Mouse (Mus musculus): ENCODE results near the gene S100a6. TPM values are rescaled to one million over a fixed set of nuclear protein-coding genes. Genes with fewer than 3 reads are reported as not detected.

Gene S100a6
- polyA plus RNA-seq, 1 experiment from 2014 or later = 418 TPM

GRCm38 (mm10) chr3:90623435-90624071 is 10.9 kb downstream of the S100a6 start:
- Histone ChIP-seq H3K4me1 (ENCODE audit: control insufficient read depth, insufficient read depth, low read length) (peaks cover 18% of the 10 kb centered on the region), H3K27ac (ENCODE audit: low read length) (peak overlapping the region; percentile 66; the same call in 1 of the 2 replicates), H3K36me3 (ENCODE audit: control insufficient read depth, insufficient read depth, low read length) (no peaks in the 10 kb centered on the region), H3K4me3 (ENCODE audit: low read depth, low read length) (no peak overlapping the region), H3K9ac (replicated peaks; ENCODE audit: low read depth, low read length) (no peak overlapping the region), H3K4me2 (replicated peaks; ENCODE audit: low read depth, low read length) (no peak overlapping the region), H3K27me3 (ENCODE audit: control insufficient read depth, insufficient read depth, low read length) (no peaks in the 10 kb centered on the region), H3K9me3 (ENCODE audit: control insufficient read depth, low read depth, low read length) (no peaks in the 10 kb centered on the region)
- ATAC-seq (ENCODE audit: insufficient number of reproducible peaks, insufficient read depth, low FRiP score, low read depth) = peak; percentile 55; the same call in 1 of the 2 replicates
- WGBS = 9% methylated on average over 2 of the region's 2 CpGs

- 77% methylated on average over 5 of the region's 5 CpGs for WGBS
- Histone ChIP-seq H3K4me1 (ENCODE audit: control insufficient read depth, insufficient read depth, low read length) (peaks cover 18% of the 10 kb centered on the region), H3K4me2 (replicated peaks; ENCODE audit: low read depth, low read length) (no peak overlapping the region), H3K36me3 (ENCODE audit: control insufficient read depth, insufficient read depth, low read length) (no peaks in the 10 kb centered on the region), H3K9ac (replicated peaks; ENCODE audit: low read depth, low read length) (0 out of 2 replicates have a peak overlapping the region, but pooled peaks have one; percentile 6), H3K27ac (ENCODE audit: low read length) (peak overlapping the region; percentile 90), H3K9me3 (ENCODE audit: control insufficient read depth, low read depth, low read length) (no peaks in the 10 kb centered on the region), H3K4me3 (ENCODE audit: low read depth, low read length) (no peak overlapping the region), H3K27me3 (ENCODE audit: control insufficient read depth, insufficient read depth, low read length) (no peaks in the 10 kb centered on the region)
- ATAC-seq (ENCODE audit: insufficient number of reproducible peaks, insufficient read depth, low FRiP score, low read depth) = no peak
These were observed 12.8 kb downstream of the S100a6 start for GRCm38 (mm10) chr3:90625496-90625895.

- H3K9ac ChIP-seq (replicated peaks; ENCODE audit: low read depth, low read length) = no peak overlapping the region
- H3K4me3 ChIP-seq (ENCODE audit: low read depth, low read length) = no peak overlapping the region
- H3K27ac ChIP-seq (ENCODE audit: low read length) = peak overlapping the region; percentile 90
- no peaks in the 10 kb centered on the region for H3K27me3 ChIP-seq (ENCODE audit: control insufficient read depth, insufficient read depth, low read length)
- 41% methylated on average over 9 of the region's 9 CpGs for WGBS
- no peaks in the 10 kb centered on the region for H3K36me3 ChIP-seq (ENCODE audit: control insufficient read depth, insufficient read depth, low read length)
- peak overlapping the region; percentile 2; the same call in 1 of the 2 replicates for H3K4me2 ChIP-seq (replicated peaks; ENCODE audit: low read depth, low read length)
- H3K4me1 ChIP-seq (ENCODE audit: control insufficient read depth, insufficient read depth, low read length) = peaks cover 18% of the 10 kb centered on the region
- no peaks in the 10 kb centered on the region for H3K9me3 ChIP-seq (ENCODE audit: control insufficient read depth, low read depth, low read length)
- ATAC-seq (ENCODE audit: insufficient number of reproducible peaks, insufficient read depth, low FRiP score, low read depth) = peak; percentile 72
These were observed 13.8 kb downstream of the S100a6 start for GRCm38 (mm10) chr3:90626266-90627021.

- peaks cover 15% of the 10 kb centered on the region for H3K4me1 ChIP-seq (ENCODE audit: control insufficient read depth, insufficient read depth, low read length)
- H3K27me3 ChIP-seq (ENCODE audit: control insufficient read depth, insufficient read depth, low read length) = no peaks in the 10 kb centered on the region
- WGBS = 88% methylated on average over 5 of the region's 5 CpGs
- 0 out of 2 replicates have a peak overlapping the region, but pooled peaks have one; percentile 2 for H3K4me2 ChIP-seq (replicated peaks; ENCODE audit: low read depth, low read length)
- H3K36me3 ChIP-seq (ENCODE audit: control insufficient read depth, insufficient read depth, low read length) = no peaks in the 10 kb centered on the region
- no peak overlapping the region for H3K9ac ChIP-seq (replicated peaks; ENCODE audit: low read depth, low read length)
- peak overlapping the region; percentile 77 for H3K27ac ChIP-seq (ENCODE audit: low read length)
- ATAC-seq (ENCODE audit: insufficient number of reproducible peaks, insufficient read depth, low FRiP score, low read depth) = no peak
- H3K9me3 ChIP-seq (ENCODE audit: control insufficient read depth, low read depth, low read length) = no peaks in the 10 kb centered on the region
- H3K4me3 ChIP-seq (ENCODE audit: low read depth, low read length) = no peak overlapping the region
These were observed 14.7 kb downstream of the S100a6 start for GRCm38 (mm10) chr3:90627366-90627765.

- Histone ChIP-seq H3K4me2 (replicated peaks; ENCODE audit: low read depth, low read length) (no peak overlapping the region), H3K9ac (replicated peaks; ENCODE audit: low read depth, low read length) (no peak overlapping the region), H3K4me1 (ENCODE audit: control insufficient read depth, insufficient read depth, low read length) (peaks cover 15% of the 10 kb centered on the region), H3K27ac (ENCODE audit: low read length) (no peak overlapping the region; the same call in 1 of the 2 replicates), H3K36me3 (ENCODE audit: control insufficient read depth, insufficient read depth, low read length) (no peaks in the 10 kb centered on the region), H3K27me3 (ENCODE audit: control insufficient read depth, insufficient read depth, low read length) (no peaks in the 10 kb centered on the region), H3K4me3 (ENCODE audit: low read depth, low read length) (no peak overlapping the region), H3K9me3 (ENCODE audit: control insufficient read depth, low read depth, low read length) (no peaks in the 10 kb centered on the region)
- no peak for ATAC-seq (ENCODE audit: insufficient number of reproducible peaks, insufficient read depth, low FRiP score, low read depth)
- WGBS = 60% methylated on average over 4 of the region's 4 CpGs
These were observed 15.1 kb downstream of the S100a6 start for GRCm38 (mm10) chr3:90627807-90628206.

- H3K4me1 ChIP-seq (ENCODE audit: control insufficient read depth, insufficient read depth, low read length) = peaks cover 4% of the 10 kb centered on the region; the same call in 1 of the 2 replicates
- no peak overlapping the region for H3K9ac ChIP-seq (replicated peaks; ENCODE audit: low read depth, low read length)
- no peaks in the 10 kb centered on the region for H3K27me3 ChIP-seq (ENCODE audit: control insufficient read depth, insufficient read depth, low read length)
- 71% methylated on average over 2 of the region's 2 CpGs for WGBS
- H3K4me2 ChIP-seq (replicated peaks; ENCODE audit: low read depth, low read length) = no peak overlapping the region
- ATAC-seq (ENCODE audit: insufficient number of reproducible peaks, insufficient read depth, low FRiP score, low read depth) = no peak
- no peaks in the 10 kb centered on the region for H3K36me3 ChIP-seq (ENCODE audit: control insufficient read depth, insufficient read depth, low read length)
- no peak overlapping the region for H3K27ac ChIP-seq (ENCODE audit: low read length)
- no peak overlapping the region for H3K4me3 ChIP-seq (ENCODE audit: low read depth, low read length)
- H3K9me3 ChIP-seq (ENCODE audit: control insufficient read depth, low read depth, low read length) = no peaks in the 10 kb centered on the region
These were observed 16.6 kb downstream of the S100a6 start for GRCm38 (mm10) chr3:90629298-90629697.

GRCm38 (mm10) chr3:90631984-90632383 is 19.3 kb downstream of the S100a6 start:
- H3K9ac ChIP-seq (replicated peaks; ENCODE audit: low read depth, low read length) = no peak overlapping the region
- no peak overlapping the region for H3K27ac ChIP-seq (ENCODE audit: low read length)
- no peaks in the 10 kb centered on the region for H3K27me3 ChIP-seq (ENCODE audit: control insufficient read depth, insufficient read depth, low read length)
- no peaks in the 10 kb centered on the region for H3K36me3 ChIP-seq (ENCODE audit: control insufficient read depth, insufficient read depth, low read length)
- no peak overlapping the region for H3K4me2 ChIP-seq (replicated peaks; ENCODE audit: low read depth, low read length)
- ATAC-seq (ENCODE audit: insufficient number of reproducible peaks, insufficient read depth, low FRiP score, low read depth) = no peak
- H3K4me1 ChIP-seq (ENCODE audit: control insufficient read depth, insufficient read depth, low read length) = no peaks in the 10 kb centered on the region
- H3K4me3 ChIP-seq (ENCODE audit: low read depth, low read length) = no peak overlapping the region
- WGBS = 78% methylated on average over 2 of the region's 2 CpGs
- H3K9me3 ChIP-seq (ENCODE audit: control insufficient read depth, low read depth, low read length) = no peaks in the 10 kb centered on the region

GRCm38 (mm10) chr3:90638511-90639275 is 26.0 kb downstream of the S100a6 start:
- H3K9ac ChIP-seq (replicated peaks; ENCODE audit: low read depth, low read length) = no peak overlapping the region
- no peaks in the 10 kb centered on the region for H3K27me3 ChIP-seq (ENCODE audit: control insufficient read depth, insufficient read depth, low read length)
- H3K9me3 ChIP-seq (ENCODE audit: control insufficient read depth, low read depth, low read length) = no peaks in the 10 kb centered on the region
- no peaks in the 10 kb centered on the region for H3K4me1 ChIP-seq (ENCODE audit: control insufficient read depth, insufficient read depth, low read length)
- no peak overlapping the region for H3K4me3 ChIP-seq (ENCODE audit: low read depth, low read length)
- H3K36me3 ChIP-seq (ENCODE audit: control insufficient read depth, insufficient read depth, low read length) = no peaks in the 10 kb centered on the region
- H3K4me2 ChIP-seq (replicated peaks; ENCODE audit: low read depth, low read length) = no peak overlapping the region
- H3K27ac ChIP-seq (ENCODE audit: low read length) = no peak overlapping the region
- 62% methylated on average over 1 of the region's 1 CpGs for WGBS
- no peak for ATAC-seq (ENCODE audit: insufficient number of reproducible peaks, insufficient read depth, low FRiP score, low read depth)

Data from stomach, embryonic 14.5 days (tissue).